Mouse (Mus musculus) cerebellum, adult 11 months (tissue): Measurements from ENCODE around the gene Myo3a.

Experiments used
- DNase-seq: peaks from one replicate; pipeline ENCODE4 v3.0.0; 2022

Gene Myo3a

GRCm38 (mm10) chr2:22620978-22621827, 393.9 kb downstream of the Myo3a start:
- no peak for DNase-seq

- no peak for DNase-seq
Measured at GRCm38 (mm10) chr2:22621828-22622731, 394.8 kb downstream of the Myo3a start, which contains the start of gene Gad2. Gene Gad2 (plus strand): TSS chr2:22622205.

- DNase-seq: no peak
Measured at GRCm38 (mm10) chr2:22623111-22624070, 396.1 kb downstream of the Myo3a start.

GRCm38 (mm10) chr2:22624188-22624975, 397.1 kb downstream of the Myo3a start:
- no peak for DNase-seq

- DNase-seq: no peak
Measured at GRCm38 (mm10) chr2:22625096-22625960, 398.0 kb downstream of the Myo3a start.

GRCm38 (mm10) chr2:22627147-22627666, 399.9 kb downstream of the Myo3a start:
- no peak for DNase-seq

- no peak for DNase-seq
Measured at GRCm38 (mm10) chr2:22627819-22628432, 400.6 kb downstream of the Myo3a start.

GRCm38 (mm10) chr2:22634766-22635165, 407.5 kb downstream of the Myo3a start:
- no peak for DNase-seq

GRCm38 (mm10) chr2:22646134-22646533, 418.8 kb downstream of the Myo3a start:
- DNase-seq: no peak

GRCm38 (mm10) chr2:22648394-22648793, 421.1 kb downstream of the Myo3a start:
- no peak for DNase-seq

- DNase-seq: no peak
Measured at GRCm38 (mm10) chr2:22651826-22652225, 424.5 kb downstream of the Myo3a start.

- no peak for DNase-seq
Measured at GRCm38 (mm10) chr2:22663731-22664130, 436.4 kb downstream of the Myo3a start.
